Mouse (Mus musculus) limb, embryonic 15.5 days (tissue): Measurements from ENCODE around the gene Igtp. TPM values are rescaled to one million over a fixed set of nuclear protein-coding genes. Genes with fewer than 3 reads are reported as not detected.
"Not testable (repeated sequence)": the region's sequence is repeated elsewhere in the genome, so short reads cannot be mapped to it uniquely, and the experiment has no call there.

Source experiments
- ATAC-seq: fragments of 200-750 bp; cut with Nextera tagmentation; 2 replicates; pipeline ENCODE4 v1.8.0; 2017; ENCODE audit warnings: low read depth, moderate TSS enrichment; ENCODE audit not compliant: insufficient number of reproducible peaks, low FRiP score, low TSS enrichment
- H3K27ac ChIP-seq: fragments of 300-500 bp; sonication (generic); 2 replicates; pipeline ENCODE4 v1.5.1; 2015; ENCODE audit warnings: moderate library complexity, mild to moderate bottlenecking, inconsistent platforms
- H3K27me3 ChIP-seq: fragments of 300-500 bp; sonication (generic); 2 replicates; pipeline ENCODE4 v1.6.1; 2015; ENCODE audit warnings: inconsistent platforms
- H3K36me3 ChIP-seq: fragments of 300-500 bp; sonication (generic); 2 replicates; pipeline ENCODE4 v1.6.1; 2015; ENCODE audit warnings: inconsistent platforms
- H3K4me1 ChIP-seq: fragments of 300-500 bp; sonication (generic); 2 replicates; pipeline ENCODE4 v1.6.1; 2015; ENCODE audit warnings: inconsistent platforms
- H3K4me2 ChIP-seq: fragments of 300-500 bp; sonication (generic); 2 replicates; pipeline ENCODE4 v1.6.1; 2015; ENCODE audit warnings: mild to moderate bottlenecking, inconsistent platforms
- H3K4me3 ChIP-seq: fragments of 300-500 bp; sonication (generic); 2 replicates; pipeline ENCODE4 v1.5.1; 2015; ENCODE audit warnings: mild to moderate bottlenecking, inconsistent platforms
- H3K9ac ChIP-seq: fragments of 300-500 bp; sonication (generic); 2 replicates; pipeline ENCODE4 v1.6.1; 2015; ENCODE audit warnings: inconsistent platforms
- H3K9me3 ChIP-seq: fragments of 300-500 bp; sonication (generic); 2 replicates; pipeline ENCODE4 v1.6.1; 2016; ENCODE audit warnings: inconsistent platforms
- WGBS: fragments of 180-500 bp; shearing (Covaris S2); methylation state at CpG from one replicate; pipeline ENCODE4 v1.1.7; 2015; 5-methylcytosine and 5-hydroxymethylcytosine counted together
- polyA plus RNA-seq: library from polyadenylated mRNA; unstranded; fragments of >200 nt; fragmentation: Nextera tagmentation; extraction: Ambion mirVana; gene quantifications from 2 replicates; pipeline ENCODE4 v1.2.1, GENCODE M21; 2015

The Igtp gene
- polyA plus RNA-seq, 1 experiment from 2014 or later, result 6.6 TPM

DNA sequence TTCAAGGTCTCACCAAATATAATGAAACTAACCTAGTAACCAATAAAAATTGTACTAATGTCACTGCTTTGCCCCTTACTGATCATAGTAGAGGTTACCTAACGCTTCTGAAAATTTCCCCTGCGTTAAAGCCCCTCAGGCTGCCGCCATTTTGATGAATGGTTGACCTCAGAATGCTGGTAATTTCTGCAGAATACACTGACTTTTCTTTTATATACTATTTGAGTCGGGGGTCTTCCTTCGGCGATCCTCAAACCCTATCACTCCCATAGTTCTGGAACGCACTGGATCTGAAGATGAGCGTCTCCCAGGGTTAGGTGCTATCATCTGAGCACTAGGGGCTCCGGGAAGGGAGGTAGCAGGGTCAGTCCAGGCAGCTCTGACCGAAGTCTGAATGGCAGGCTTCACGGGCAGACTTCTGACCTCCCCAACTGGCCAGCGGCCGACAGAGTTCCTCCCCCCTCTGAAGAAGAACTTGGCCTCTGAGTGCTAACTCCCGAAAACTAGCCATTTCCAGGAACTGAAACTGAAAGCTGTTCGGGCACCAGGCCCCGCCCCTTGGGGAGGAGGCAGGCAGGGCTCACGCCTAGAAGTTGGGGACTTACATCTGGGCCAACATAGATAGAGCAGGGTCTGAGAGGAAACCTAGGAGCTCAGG, 15.2 kb downstream of the Igtp start:
- H3K27ac ChIP-seq, result no peak overlapping the region
- peak overlapping the region; percentile 41 for H3K4me3 ChIP-seq
- no peak overlapping the region for H3K9ac ChIP-seq
- H3K27me3 ChIP-seq, result no peaks in the 10 kb centered on the region
- H3K9me3 ChIP-seq, result no peaks in the 10 kb centered on the region
- peak overlapping the region; percentile 43 for H3K4me2 ChIP-seq
- peaks cover 7% of the 10 kb centered on the region; the same call in 1 of the 2 replicates for H3K4me1 ChIP-seq
- ATAC-seq, result peak; percentile 57; the same call in 1 of the 2 replicates
- 33% methylated on average over 15 of the region's 17 CpGs for WGBS
- H3K36me3 ChIP-seq, result no peaks in the 10 kb centered on the region

- ATAC-seq, H3K9ac ChIP-seq: not testable (repeated sequence)
- H3K4me3 ChIP-seq, result peak overlapping the region; percentile 41
These were observed 15.7 kb downstream of the Igtp start for GRCm38 (mm10) chr11:58215049-58215430.

GRCm38 (mm10) chr11:58215814-58216213, 16.5 kb downstream of the Igtp start:
- H3K4me2 ChIP-seq, result no peak overlapping the region
- H3K9ac ChIP-seq, result no peak overlapping the region
- H3K9me3 ChIP-seq, result no peaks in the 10 kb centered on the region
- H3K27me3 ChIP-seq, result no peaks in the 10 kb centered on the region
- ATAC-seq, result no peak
- H3K27ac ChIP-seq, result no peak overlapping the region
- H3K4me3 ChIP-seq, result no peak overlapping the region
- no peaks in the 10 kb centered on the region for H3K36me3 ChIP-seq
- 73% methylated on average over 5 of the region's 5 CpGs for WGBS
- peaks cover 7% of the 10 kb centered on the region; the same call in 1 of the 2 replicates for H3K4me1 ChIP-seq

More at GRCm38 (mm10) chr11:58215049-58215430, 15.7 kb downstream of the Igtp start:
- 11% methylated on average over 2 of the region's 3 CpGs for WGBS
- not testable (repeated sequence) for H3K9me3 ChIP-seq, H3K27me3 ChIP-seq, H3K4me1 ChIP-seq, H3K36me3 ChIP-seq, H3K27ac ChIP-seq
- peak overlapping the region; percentile 43 for H3K4me2 ChIP-seq

DNA sequence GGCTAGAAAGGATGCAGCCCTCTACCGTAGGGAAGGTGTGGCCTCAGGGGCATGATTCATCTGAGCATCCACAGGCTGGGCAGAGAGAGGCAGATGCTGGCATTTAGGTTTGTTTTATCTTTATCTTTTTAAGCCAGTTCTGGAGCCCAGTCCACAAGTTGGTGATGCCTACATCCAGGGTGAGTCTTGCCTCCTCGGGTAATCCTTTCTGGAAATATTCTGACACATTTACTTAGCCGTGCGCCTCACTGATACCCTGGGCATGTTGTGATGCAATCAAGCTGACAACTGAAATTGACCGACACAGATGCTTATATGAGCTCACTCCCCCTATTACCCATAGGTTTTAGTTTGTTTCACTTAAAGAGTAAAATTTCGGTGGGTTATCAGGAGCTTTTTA, 17.5 kb downstream of the Igtp start:
- no peaks in the 10 kb centered on the region for H3K36me3 ChIP-seq
- no peak overlapping the region for H3K9ac ChIP-seq
- H3K4me2 ChIP-seq, result no peak overlapping the region
- 82% methylated on average over 6 of the region's 6 CpGs for WGBS
- no peak overlapping the region for H3K27ac ChIP-seq
- no peak overlapping the region for H3K4me3 ChIP-seq
- ATAC-seq, result no peak
- no peaks in the 10 kb centered on the region for H3K27me3 ChIP-seq
- H3K4me1 ChIP-seq, result no peaks in the 10 kb centered on the region
- H3K9me3 ChIP-seq, result no peaks in the 10 kb centered on the region

GRCm38 (mm10) chr11:58223751-58224150, 24.4 kb downstream of the Igtp start:
- H3K4me3 ChIP-seq, result no peak overlapping the region
- H3K27ac ChIP-seq, result no peak overlapping the region
- no peak for ATAC-seq
- H3K36me3 ChIP-seq, result no peaks in the 10 kb centered on the region
- no peak overlapping the region for H3K4me2 ChIP-seq
- no peaks in the 10 kb centered on the region for H3K27me3 ChIP-seq
- H3K9me3 ChIP-seq, result no peaks in the 10 kb centered on the region
- no peak overlapping the region for H3K9ac ChIP-seq
- H3K4me1 ChIP-seq, result no peaks in the 10 kb centered on the region
- 26% methylated on average over 4 of the region's 4 CpGs for WGBS

- ATAC-seq, result no peak
These were observed 25.0 kb downstream of the Igtp start for GRCm38 (mm10) chr11:58224313-58224712.

DNA sequence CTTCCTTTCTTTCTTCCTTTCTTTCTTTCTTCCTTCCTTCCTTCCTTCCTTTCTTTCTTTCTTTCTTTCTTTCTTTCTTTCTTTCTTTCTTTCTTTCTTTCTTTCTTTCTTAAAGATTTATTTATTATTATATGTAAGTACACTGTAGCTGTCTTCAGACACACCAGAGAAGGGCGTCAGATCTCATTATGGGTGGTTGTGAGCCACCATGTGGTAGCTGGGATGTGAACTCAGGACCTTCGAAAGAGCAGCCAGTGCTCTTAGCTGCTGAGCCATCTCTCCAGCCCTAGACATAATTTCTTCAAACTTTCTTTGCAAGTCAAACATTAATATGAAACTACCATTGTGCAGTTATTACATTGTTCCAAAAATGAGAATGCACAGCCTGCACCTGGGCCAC, 25.5 kb downstream of the Igtp start:
- ATAC-seq, H3K9me3 ChIP-seq, H3K27ac ChIP-seq, H3K4me2 ChIP-seq, H3K4me3 ChIP-seq, H3K36me3 ChIP-seq, H3K9ac ChIP-seq, H3K4me1 ChIP-seq, H3K27me3 ChIP-seq: not testable (repeated sequence)
- WGBS, result 61% methylated on average over 2 of the region's 2 CpGs

More at GRCm38 (mm10) chr11:58224313-58224712, 25.0 kb downstream of the Igtp start:
- Histone ChIP-seq H3K27ac (no peak overlapping the region), H3K36me3 (no peaks in the 10 kb centered on the region), H3K4me1 (no peaks in the 10 kb centered on the region), H3K9me3 (no peaks in the 10 kb centered on the region), H3K9ac (no peak overlapping the region), H3K27me3 (no peaks in the 10 kb centered on the region), H3K4me2 (no peak overlapping the region), H3K4me3 (no peak overlapping the region)
- WGBS, result 57% methylated on average over 7 of the region's 7 CpGs

GRCm38 (mm10) chr11:58225655-58226054, 26.3 kb downstream of the Igtp start:
- Histone ChIP-seq H3K4me2 (no peak overlapping the region), H3K27me3 (no peaks in the 10 kb centered on the region), H3K9ac (no peak overlapping the region), H3K36me3 (no peaks in the 10 kb centered on the region), H3K4me1 (no peaks in the 10 kb centered on the region), H3K9me3 (no peaks in the 10 kb centered on the region), H3K4me3 (no peak overlapping the region), H3K27ac (no peak overlapping the region)
- 12% methylated on average over 5 of the region's 5 CpGs for WGBS
- no peak for ATAC-seq

- Histone ChIP-seq H3K4me2 (no peak overlapping the region), H3K4me3 (no peak overlapping the region), H3K9ac (no peak overlapping the region), H3K9me3 (no peaks in the 10 kb centered on the region), H3K4me1 (no peaks in the 10 kb centered on the region), H3K27ac (no peak overlapping the region), H3K27me3 (no peaks in the 10 kb centered on the region), H3K36me3 (no peaks in the 10 kb centered on the region)
- no peak for ATAC-seq
These were observed 27.1 kb downstream of the Igtp start for GRCm38 (mm10) chr11:58226425-58226824.

DNA sequence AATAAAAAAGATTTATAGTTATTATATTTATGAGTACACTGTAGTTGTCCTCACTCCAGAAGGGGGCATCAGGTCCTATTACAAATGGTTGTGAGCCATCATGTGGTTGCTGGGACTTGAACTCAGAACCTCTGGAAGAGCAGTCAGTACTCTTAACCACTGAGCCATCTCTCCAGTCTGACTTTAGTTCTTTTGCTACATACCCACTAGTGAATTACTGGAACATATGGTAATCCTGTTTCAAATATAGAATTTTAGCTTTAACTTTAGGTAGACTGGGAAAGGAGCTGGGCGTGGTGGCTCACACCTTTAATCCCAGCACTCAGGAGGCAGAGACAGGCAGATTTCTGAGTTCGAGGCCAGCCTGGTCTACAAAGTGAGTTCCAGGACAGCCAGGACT, 28.7 kb downstream of the Igtp start:
- H3K9ac ChIP-seq, ATAC-seq, H3K4me3 ChIP-seq, H3K4me2 ChIP-seq, H3K27ac ChIP-seq, H3K4me1 ChIP-seq, H3K27me3 ChIP-seq, H3K36me3 ChIP-seq, H3K9me3 ChIP-seq: not testable (repeated sequence)
- 71% methylated on average over 2 of the region's 2 CpGs for WGBS

- WGBS, result 50% methylated on average over 16 of the region's 16 CpGs
- Histone ChIP-seq H3K9ac (no peak overlapping the region), H3K36me3 (no peaks in the 10 kb centered on the region), H3K27me3 (no peaks in the 10 kb centered on the region), H3K4me2 (no peak overlapping the region), H3K4me3 (no peak overlapping the region), H3K27ac (no peak overlapping the region), H3K4me1 (no peaks in the 10 kb centered on the region), H3K9me3 (no peaks in the 10 kb centered on the region)
- ATAC-seq, result no peak
These were observed 31.1 kb downstream of the Igtp start for GRCm38 (mm10) chr11:58230396-58230910.

DNA sequence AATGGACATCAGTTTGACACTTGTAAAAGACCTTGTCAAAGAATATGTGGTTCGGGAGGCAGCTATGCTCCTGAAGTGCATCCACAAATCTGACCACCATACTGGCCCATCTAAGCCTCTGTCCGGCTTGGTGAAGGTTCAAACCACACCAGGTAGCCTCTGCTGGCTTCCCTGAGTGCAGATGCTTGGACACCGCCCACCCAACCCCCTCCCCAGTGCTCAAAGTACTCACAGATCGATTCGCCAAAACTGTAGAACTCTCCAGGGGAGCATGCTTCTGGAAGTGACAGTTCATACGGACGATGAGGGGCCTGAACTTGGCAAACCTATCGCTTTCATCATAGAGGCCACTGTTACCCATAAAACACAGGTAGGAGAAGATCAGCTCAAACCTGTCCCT, 31.8 kb downstream of the Igtp start:
- no peak overlapping the region for H3K9ac ChIP-seq
- no peaks in the 10 kb centered on the region for H3K9me3 ChIP-seq
- H3K27me3 ChIP-seq, result no peaks in the 10 kb centered on the region
- H3K36me3 ChIP-seq, result no peaks in the 10 kb centered on the region
- H3K27ac ChIP-seq, result no peak overlapping the region
- no peak for ATAC-seq
- 88% methylated on average over 8 of the region's 8 CpGs for WGBS
- H3K4me3 ChIP-seq, result no peak overlapping the region
- H3K4me1 ChIP-seq, result no peaks in the 10 kb centered on the region
- H3K4me2 ChIP-seq, result no peak overlapping the region

- not testable (repeated sequence) for H3K27ac ChIP-seq, H3K27me3 ChIP-seq, H3K9ac ChIP-seq, H3K4me3 ChIP-seq, H3K4me1 ChIP-seq, H3K9me3 ChIP-seq, H3K4me2 ChIP-seq, ATAC-seq, H3K36me3 ChIP-seq
- WGBS, result 80% methylated on average over 3 of the region's 3 CpGs
These were observed 35.2 kb downstream of the Igtp start for GRCm38 (mm10) chr11:58234551-58234950.
